8 mouse cellular contexts compared by ENCODE assay signal in genomic region chr14:55540787-55541321, GRCm38 (mm10). TPM values are rescaled to one million over a fixed set of nuclear protein-coding genes. Genes with fewer than 3 reads are reported as not detected.
A peak's percentile ranks its signal among the peaks of the same experiment; 100 is the strongest.
DNase-seq lines count a peak whose midpoint lies in the region; ATAC-seq and TF ChIP-seq lines count a peak whose summit lies in the region.

No protein-coding gene starts in this region.

- no peak for TF ChIP-seq CTCF in liver, embryonic 14.5 days (IDR thresholded peaks at IDR 0.05; ENCODE audit: low read depth)

- H3K4me2 ChIP-seq in heart, embryonic 11.5 days, result peak overlapping the region; percentile 90
- H3K4me2 ChIP-seq in kidney, embryonic 16.5 days (replicated peaks; ENCODE audit: low read depth, low read length), result peak overlapping the region; percentile 64
- peak overlapping the region; percentile 73 for H3K4me2 ChIP-seq in liver, embryonic 14.5 days (ENCODE audit: low read depth)
- peak overlapping the region; percentile 84 for H3K4me2 ChIP-seq in neural tube, embryonic 13.5 days

- 3% methylated on average over 10 of the region's 10 CpGs for WGBS in heart, embryonic 11.5 days (ENCODE audit: insufficient replicate concordance)
- WGBS in kidney, embryonic 16.5 days, result 4% methylated on average over 10 of the region's 10 CpGs
- 1% methylated on average over 10 of the region's 10 CpGs for WGBS in liver, embryonic 14.5 days (ENCODE audit: insufficient replicate concordance)
- WGBS in neural tube, embryonic 13.5 days, result 9% methylated on average over 10 of the region's 10 CpGs

- no peak; the same call in 1 of the 2 replicates for TF ChIP-seq EP300 in liver, embryonic 14.5 days (IDR thresholded peaks at IDR 0.05; ENCODE audit: low read depth)

- peaks cover 4% of the 10 kb centered on the region; the same call in 1 of the 2 replicates for H3K36me3 ChIP-seq in heart, embryonic 11.5 days (ENCODE audit: control insufficient read depth, insufficient read depth, low read length)
- H3K36me3 ChIP-seq in kidney, embryonic 16.5 days (ENCODE audit: insufficient read depth, low read length), result peaks cover 32% of the 10 kb centered on the region
- peaks cover 16% of the 10 kb centered on the region for H3K36me3 ChIP-seq in liver, embryonic 14.5 days (replicated peaks; ENCODE audit: control insufficient read depth, insufficient read depth, low read depth)
- H3K36me3 ChIP-seq in neural tube, embryonic 13.5 days, result peaks cover 25% of the 10 kb centered on the region

- H3K4me3 ChIP-seq in heart, embryonic 11.5 days (ENCODE audit: low read depth, low read length), result peak overlapping the region; percentile 74
- peak overlapping the region; percentile 64 for H3K4me3 ChIP-seq in kidney, embryonic 16.5 days (ENCODE audit: low read length)
- peak overlapping the region; percentile 66 to 79 for H3K4me3 ChIP-seq in liver, embryonic 14.5 days (ENCODE audit: insufficient read depth in 1 of 2, low read depth in 2 of 2, low read length in 2 of 2)
- peak overlapping the region; percentile 55 for H3K4me3 ChIP-seq in neural tube, embryonic 13.5 days

- H3K27ac ChIP-seq in heart, embryonic 11.5 days (ENCODE audit: low read depth, low read length), result peak overlapping the region; percentile 87
- H3K27ac ChIP-seq in kidney, embryonic 16.5 days (ENCODE audit: low read length), result peak overlapping the region; percentile 93
- peak overlapping the region; percentile 86 for H3K27ac ChIP-seq in liver, embryonic 14.5 days
- peak overlapping the region; percentile 94 for H3K27ac ChIP-seq in neural tube, embryonic 13.5 days (replicated peaks)

- H3K4me1 ChIP-seq in heart, embryonic 11.5 days (ENCODE audit: control insufficient read depth, insufficient read depth, low read length), result peaks cover 12% of the 10 kb centered on the region
- peaks cover 12% of the 10 kb centered on the region for H3K4me1 ChIP-seq in kidney, embryonic 16.5 days (ENCODE audit: insufficient read depth, low read length)
- H3K4me1 ChIP-seq in liver, embryonic 14.5 days (replicated peaks; ENCODE audit: control insufficient read depth in 2 of 2, insufficient read depth in 2 of 2, low read length in 1 of 2), result peaks cover 20 to 30% of the 10 kb centered on the region in 2 experiments
- peaks cover 41% of the 10 kb centered on the region for H3K4me1 ChIP-seq in neural tube, embryonic 13.5 days (replicated peaks)

- H3K9ac ChIP-seq in heart, embryonic 11.5 days (ENCODE audit: low read depth, low read length), result peak overlapping the region; percentile 85
- H3K9ac ChIP-seq in kidney, embryonic 16.5 days (replicated peaks; ENCODE audit: low read length), result peak overlapping the region; percentile 77
- H3K9ac ChIP-seq in liver, embryonic 14.5 days (replicated peaks), result peak overlapping the region; percentile 88
- peak overlapping the region; percentile 86 for H3K9ac ChIP-seq in neural tube, embryonic 13.5 days

- peak; percentile 80 to 86 for DNase-seq in B cell, adult 2 months
- DNase-seq in adrenal gland, postnatal 25 days, result peak; percentile 86
- DNase-seq in liver, embryonic 14.5 days (ENCODE audit: low read depth in 3 of 3, low spot score in 3 of 3), result peak in 1 of 3 experiments; percentile 49
- DNase-seq in telencephalon, adult 2 months (ENCODE audit: low read depth, low spot score), result peak; percentile 78

- H3K27me3 ChIP-seq in heart, embryonic 11.5 days (ENCODE audit: control insufficient read depth, insufficient read depth, low read length), result no peaks in the 10 kb centered on the region
- no peaks in the 10 kb centered on the region for H3K27me3 ChIP-seq in kidney, embryonic 16.5 days (ENCODE audit: insufficient read depth, low read length)
- no peaks in the 10 kb centered on the region for H3K27me3 ChIP-seq in liver, embryonic 14.5 days (ENCODE audit: control insufficient read depth, insufficient read depth, low read length)
- no peaks in the 10 kb centered on the region for H3K27me3 ChIP-seq in neural tube, embryonic 13.5 days

- ATAC-seq in erythroblast, adult 5-6 weeks (replicated peaks; ENCODE audit: low FRiP score, poor library complexity, severe bottlenecking), result peak; percentile 40
- ATAC-seq in heart, embryonic 11.5 days (replicated peaks; ENCODE audit: insufficient number of reproducible peaks, low FRiP score, low TSS enrichment), result no peak
- peak; percentile 47 for ATAC-seq in kidney, embryonic 16.5 days (ENCODE audit: low FRiP score, low TSS enrichment)
- peak; percentile 35 for ATAC-seq in liver, embryonic 14.5 days (ENCODE audit: insufficient read depth)
- ATAC-seq in neural tube, embryonic 13.5 days (ENCODE audit: low read depth), result peak; percentile 65

- no peaks in the 10 kb centered on the region for H3K9me3 ChIP-seq in heart, embryonic 11.5 days (replicated peaks; ENCODE audit: control insufficient read depth, low read length)
- no peaks in the 10 kb centered on the region for H3K9me3 ChIP-seq in kidney, embryonic 16.5 days (ENCODE audit: low read length)
- no peaks in the 10 kb centered on the region for H3K9me3 ChIP-seq in liver, embryonic 14.5 days (ENCODE audit: control insufficient read depth, low read length)
- no peaks in the 10 kb centered on the region for H3K9me3 ChIP-seq in neural tube, embryonic 13.5 days

RNA-seq across cellular contexts. Expression of gene Pck2, which starts 0.8 kb away (rescaled TPM):
- total RNA-seq in adrenal gland, postnatal 25 days (2021), result 33.9 and 46.2 TPM in 2 replicates
- 20.4 and 28.6 TPM in 2 replicates for total RNA-seq in erythroblast, adult 5-6 weeks (2015; ENCODE audit: low replicate concordance)
- total RNA-seq in erythroblast, adult 5-6 weeks (2017; ENCODE audit: low replicate concordance), result 60.3 and 66.5 TPM in 2 replicates
- polyA plus RNA-seq in heart, embryonic 11.5 days (2014; fragmentation: Nextera tagmentation; extraction: Ambion mirVana), result 28.0 and 33.0 TPM in 2 replicates
- 64.2 and 66.0 TPM in 2 replicates for polyA plus RNA-seq in kidney, embryonic 16.5 days (2015; fragmentation: Nextera tagmentation; extraction: Ambion mirVana)
- polyA plus RNA-seq in liver, embryonic 14.5 days (2012; rRNA removed), result 19.6 and 21.9 TPM in 2 replicates
- polyA plus RNA-seq in liver, embryonic 14.5 days (2014; fragmentation: Nextera tagmentation; extraction: Ambion mirVana), result 15.6 and 20.6 TPM in 2 replicates
- polyA plus RNA-seq in neural tube, embryonic 13.5 days (2015; fragmentation: Nextera tagmentation; extraction: Ambion mirVana), result 18.7 and 20.3 TPM in 2 replicates

RNA-seq across cellular contexts. Expression of gene Nrl, which starts 16.1 kb away (rescaled TPM):
- total RNA-seq in adrenal gland, postnatal 25 days (2021), result not detected in 2 replicates
- total RNA-seq in erythroblast, adult 5-6 weeks (2015; ENCODE audit: low replicate concordance), result 0.19 and 0.42 TPM in 2 replicates
- 0.42 TPM in 1 of 2 replicates, not detected in the other for total RNA-seq in erythroblast, adult 5-6 weeks (2017; ENCODE audit: low replicate concordance)
- not detected in 2 replicates for polyA plus RNA-seq in heart, embryonic 11.5 days (2014; fragmentation: Nextera tagmentation; extraction: Ambion mirVana)
- not detected in 2 replicates for polyA plus RNA-seq in kidney, embryonic 16.5 days (2015; fragmentation: Nextera tagmentation; extraction: Ambion mirVana)
- polyA plus RNA-seq in liver, embryonic 14.5 days (2012; rRNA removed), result not detected in 2 replicates
- polyA plus RNA-seq in liver, embryonic 14.5 days (2014; fragmentation: Nextera tagmentation; extraction: Ambion mirVana), result not detected in 2 replicates
- polyA plus RNA-seq in neural tube, embryonic 13.5 days (2015; fragmentation: Nextera tagmentation; extraction: Ambion mirVana), result 0.07 TPM in 1 of 2 replicates, not detected in the other

RNA-seq across cellular contexts. Expression of gene Dcaf11, which starts 19.0 kb away (rescaled TPM):
- 131 and 160 TPM in 2 replicates for total RNA-seq in adrenal gland, postnatal 25 days (2021)
- total RNA-seq in erythroblast, adult 5-6 weeks (2015; ENCODE audit: low replicate concordance), result 18.2 and 21.9 TPM in 2 replicates
- 46.2 and 54.9 TPM in 2 replicates for total RNA-seq in erythroblast, adult 5-6 weeks (2017; ENCODE audit: low replicate concordance)
- 61.3 and 71.1 TPM in 2 replicates for polyA plus RNA-seq in heart, embryonic 11.5 days (2014; fragmentation: Nextera tagmentation; extraction: Ambion mirVana)
- polyA plus RNA-seq in kidney, embryonic 16.5 days (2015; fragmentation: Nextera tagmentation; extraction: Ambion mirVana), result 117 TPM in 2 replicates
- 25.4 and 30.9 TPM in 2 replicates for polyA plus RNA-seq in liver, embryonic 14.5 days (2012; rRNA removed)
- 47.5 and 51.2 TPM in 2 replicates for polyA plus RNA-seq in liver, embryonic 14.5 days (2014; fragmentation: Nextera tagmentation; extraction: Ambion mirVana)
- polyA plus RNA-seq in neural tube, embryonic 13.5 days (2015; fragmentation: Nextera tagmentation; extraction: Ambion mirVana), result 109 and 126 TPM in 2 replicates

RNA-seq across cellular contexts. Expression of gene A730061H03Rik, which starts 19.4 kb away (rescaled TPM):
- 2.6 TPM in 1 of 2 replicates, not detected in the other for total RNA-seq in adrenal gland, postnatal 25 days (2021)
- total RNA-seq in erythroblast, adult 5-6 weeks (2015; ENCODE audit: low replicate concordance), result not detected in 2 replicates
- total RNA-seq in erythroblast, adult 5-6 weeks (2017; ENCODE audit: low replicate concordance), result 4.8 TPM in 1 of 2 replicates, not detected in the other
- polyA plus RNA-seq in heart, embryonic 11.5 days (2014; fragmentation: Nextera tagmentation; extraction: Ambion mirVana), result 1.0 and 1.3 TPM in 2 replicates
- 1.2 and 1.6 TPM in 2 replicates for polyA plus RNA-seq in kidney, embryonic 16.5 days (2015; fragmentation: Nextera tagmentation; extraction: Ambion mirVana)
- polyA plus RNA-seq in liver, embryonic 14.5 days (2012; rRNA removed), result 0.95 and 1.3 TPM in 2 replicates
- polyA plus RNA-seq in liver, embryonic 14.5 days (2014; fragmentation: Nextera tagmentation; extraction: Ambion mirVana), result 1.8 and 2.1 TPM in 2 replicates
- 0.59 TPM in 1 of 2 replicates, not detected in the other for polyA plus RNA-seq in neural tube, embryonic 13.5 days (2015; fragmentation: Nextera tagmentation; extraction: Ambion mirVana)

RNA-seq across cellular contexts. Expression of gene Cpne6, which starts 30.6 kb away (rescaled TPM):
- total RNA-seq in adrenal gland, postnatal 25 days (2021), result 0.12 TPM in 1 of 2 replicates, not detected in the other
- total RNA-seq in erythroblast, adult 5-6 weeks (2015; ENCODE audit: low replicate concordance), result not detected in 2 replicates
- not detected in 2 replicates for total RNA-seq in erythroblast, adult 5-6 weeks (2017; ENCODE audit: low replicate concordance)
- 0.32 and 0.43 TPM in 2 replicates for polyA plus RNA-seq in heart, embryonic 11.5 days (2014; fragmentation: Nextera tagmentation; extraction: Ambion mirVana)
- 0.21 and 0.46 TPM in 2 replicates for polyA plus RNA-seq in kidney, embryonic 16.5 days (2015; fragmentation: Nextera tagmentation; extraction: Ambion mirVana)
- polyA plus RNA-seq in liver, embryonic 14.5 days (2012; rRNA removed), result 0.05 and 0.06 TPM in 2 replicates
- polyA plus RNA-seq in liver, embryonic 14.5 days (2014; fragmentation: Nextera tagmentation; extraction: Ambion mirVana), result not detected in 2 replicates
- polyA plus RNA-seq in neural tube, embryonic 13.5 days (2015; fragmentation: Nextera tagmentation; extraction: Ambion mirVana), result 5.7 and 10.1 TPM in 2 replicates
